Mouse (Mus musculus) large intestine, adult 2 months (tissue): Measurements from ENCODE around the gene Pfdn5. TPM values are rescaled to one million over a fixed set of nuclear protein-coding genes. Genes with fewer than 3 reads are reported as not detected.

Source experiments
- DNase-seq: peaks from one replicate; pipeline ENCODE4 v3.0.0-alpha.2; 2012; ENCODE audit warnings: low read depth, low spot score
- WGBS: fragments of 180-500 bp; shearing (Covaris S2); methylation state at CpG from one replicate; pipeline ENCODE4 v1.1.7; 2018; 5-methylcytosine and 5-hydroxymethylcytosine counted together
- polyA plus RNA-seq: library from polyadenylated mRNA; depleted of rRNA; stranded (reverse); fragments of >200 nt; gene quantifications from 2 replicates; pipeline ENCODE4 v1.2.3, GENCODE M21; 2012; rRNA removed

The Pfdn5 gene
- polyA plus RNA-seq, 1 experiment = 98.7 TPM

GRCm38 (mm10) chr15:102366238-102366637 is 40.3 kb downstream of the Pfdn5 start:
- DNase-seq = no peak

GRCm38 (mm10) chr15:102366733-102367344 is 40.9 kb downstream of the Pfdn5 start, which contains the start of gene Sp7:
Gene Sp7, minus strand, starts transcription at chr15:102367182.
- 15% methylated on average over 15 of the region's 15 CpGs for WGBS
- no peak for DNase-seq

More at GRCm38 (mm10) chr15:102366238-102366637, 40.3 kb downstream of the Pfdn5 start:
- WGBS = 15% methylated on average over 7 of the region's 7 CpGs

GRCm38 (mm10) chr15:102369972-102370371 is 44.1 kb downstream of the Pfdn5 start:
- no peak for DNase-seq
- 9% methylated on average over 13 of the region's 13 CpGs for WGBS

- 20% methylated on average over 10 of the region's 10 CpGs for WGBS
- no peak for DNase-seq
Observed at GRCm38 (mm10) chr15:102370727-102371126, 44.8 kb downstream of the Pfdn5 start.

GRCm38 (mm10) chr15:102376453-102377162 is 50.7 kb downstream of the Pfdn5 start:
- no peak for DNase-seq
- 2% methylated on average over 43 of the region's 43 CpGs for WGBS

- WGBS = under 1% methylated on average over 7 of the region's 7 CpGs
- DNase-seq = no peak
Observed at GRCm38 (mm10) chr15:102377163-102377543, 51.2 kb downstream of the Pfdn5 start.

GRCm38 (mm10) chr15:102377810-102378262 is 51.9 kb downstream of the Pfdn5 start:
- no peak for DNase-seq
- WGBS = 18% methylated on average over 10 of the region's 10 CpGs

Other genes with a start within 250 kb of the Pfdn5 start
- 37.0 and 45.5 TPM in 2 replicates for gene Tns2, start 225.7 kb upstream of the Pfdn5 start, polyA plus RNA-seq
- 32.1 and 35.9 TPM in 2 replicates for gene Spryd3, start 189.9 kb upstream of the Pfdn5 start, polyA plus RNA-seq
- 15.4 and 34.3 TPM in 2 replicates for gene Igfbp6, start 181.8 kb upstream of the Pfdn5 start, polyA plus RNA-seq
- gene Soat2, start 175.6 kb upstream of the Pfdn5 start, polyA plus RNA-seq = 96.3 and 315 TPM in 2 replicates
- gene Zfp740, start 122.9 kb upstream of the Pfdn5 start, polyA plus RNA-seq = 20.2 and 26.4 TPM in 2 replicates
- 18.9 and 23.9 TPM in 2 replicates for gene Csad, start 121.4 kb upstream of the Pfdn5 start, polyA plus RNA-seq
- gene Itgb7, start 94.2 kb upstream of the Pfdn5 start, polyA plus RNA-seq = 23.0 and 24.8 TPM in 2 replicates
- gene Rarg, start 68.6 kb upstream of the Pfdn5 start, polyA plus RNA-seq = 6.9 and 8.6 TPM in 2 replicates
- gene Gm9918, start 55.6 kb upstream of the Pfdn5 start, polyA plus RNA-seq = not detected in 2 replicates
- gene Mfsd5, start 46.7 kb upstream of the Pfdn5 start, polyA plus RNA-seq = 52.4 and 57.1 TPM in 2 replicates
- gene Espl1, start 29.9 kb upstream of the Pfdn5 start, polyA plus RNA-seq = 14.8 and 16.1 TPM in 2 replicates
- 38.9 and 49.8 TPM in 2 replicates for gene Myg1, start 5.6 kb downstream of the Pfdn5 start, polyA plus RNA-seq
- gene Aaas, start 24.7 kb downstream of the Pfdn5 start, polyA plus RNA-seq = 31.0 and 35.2 TPM in 2 replicates
- not detected in 2 replicates for gene Sp7, start 41.1 kb downstream of the Pfdn5 start, polyA plus RNA-seq
- 10.3 and 19.7 TPM in 2 replicates for gene Sp1, start 80.0 kb downstream of the Pfdn5 start, polyA plus RNA-seq
- gene Amhr2, start 119.3 kb downstream of the Pfdn5 start, polyA plus RNA-seq = 0.16 and 1.0 TPM in 2 replicates
- gene Prr13, start 132.9 kb downstream of the Pfdn5 start, polyA plus RNA-seq = 734 and 781 TPM in 2 replicates
- 449 and 466 TPM in 2 replicates for gene Pcbp2, start 144.4 kb downstream of the Pfdn5 start, polyA plus RNA-seq
- not detected in 2 replicates for gene Gm10337, start 177.6 kb downstream of the Pfdn5 start, polyA plus RNA-seq
- 2.6 and 2.7 TPM in 2 replicates for gene Map3k12, start 190.9 kb downstream of the Pfdn5 start, polyA plus RNA-seq
- 82.8 and 89.5 TPM in 2 replicates for gene Tarbp2, start 192.1 kb downstream of the Pfdn5 start, polyA plus RNA-seq
- 3.1 and 3.6 TPM in 2 replicates for gene Npff, start 198.8 kb downstream of the Pfdn5 start, polyA plus RNA-seq